Mouse (Mus musculus) WW6 (cell line): ENCODE measurements around the gene Bola1.
"Not testable (repeated sequence)": the region's sequence is repeated elsewhere in the genome, so short reads cannot be mapped to it uniquely, and the experiment has no call there.

Experiments
- DNase-seq: peaks from one replicate; pipeline ENCODE4 v3.0.0-alpha.2; 2013; ENCODE audit warnings: low read depth, low spot score

Gene Bola1

DNA sequence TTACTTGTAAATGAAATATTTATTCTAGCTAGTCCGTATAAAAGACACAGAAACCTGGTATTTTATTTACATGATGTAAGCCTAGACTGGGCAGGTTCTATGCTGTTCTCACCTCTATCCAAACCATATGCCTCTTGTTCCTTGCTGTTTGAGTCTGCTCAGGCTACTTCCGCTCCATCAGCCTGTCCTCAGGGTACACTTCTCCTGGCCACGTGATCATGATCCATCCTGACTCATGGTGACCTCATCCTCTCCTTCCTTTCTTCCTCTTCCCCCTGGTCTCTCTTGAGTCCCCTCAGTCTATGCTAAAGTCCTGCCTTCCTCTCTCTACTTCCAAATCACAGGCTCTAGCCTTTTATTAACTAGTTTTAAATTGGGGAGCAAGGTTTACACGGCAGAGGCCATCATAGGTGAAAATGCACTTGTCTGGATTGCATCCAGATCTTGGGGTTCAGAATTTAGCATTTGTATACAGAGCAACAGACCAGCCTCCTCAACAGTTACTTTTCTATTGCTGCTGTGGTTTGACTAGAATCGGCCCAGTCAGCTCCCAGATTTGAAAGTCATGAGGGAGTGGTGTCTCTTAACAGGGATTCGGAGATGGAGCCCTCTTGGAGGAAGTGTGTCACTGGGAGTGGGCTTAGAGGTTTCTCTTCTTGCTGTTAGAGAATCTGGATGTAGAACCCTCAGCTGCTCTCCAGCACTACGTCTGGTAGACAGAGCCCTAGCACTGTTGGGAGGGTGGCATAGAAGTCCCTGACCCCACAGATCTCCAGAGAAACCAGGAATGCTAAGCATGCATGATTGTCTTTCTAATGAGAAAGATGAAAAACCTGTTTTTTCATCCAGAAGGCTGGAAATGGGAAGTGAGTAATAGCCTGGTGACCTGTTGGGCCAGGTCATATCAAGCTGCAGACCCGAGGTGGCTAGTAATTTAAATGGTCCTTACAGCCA, 7.5 kb upstream of the Bola1 start:
- no peak for DNase-seq

DNA sequence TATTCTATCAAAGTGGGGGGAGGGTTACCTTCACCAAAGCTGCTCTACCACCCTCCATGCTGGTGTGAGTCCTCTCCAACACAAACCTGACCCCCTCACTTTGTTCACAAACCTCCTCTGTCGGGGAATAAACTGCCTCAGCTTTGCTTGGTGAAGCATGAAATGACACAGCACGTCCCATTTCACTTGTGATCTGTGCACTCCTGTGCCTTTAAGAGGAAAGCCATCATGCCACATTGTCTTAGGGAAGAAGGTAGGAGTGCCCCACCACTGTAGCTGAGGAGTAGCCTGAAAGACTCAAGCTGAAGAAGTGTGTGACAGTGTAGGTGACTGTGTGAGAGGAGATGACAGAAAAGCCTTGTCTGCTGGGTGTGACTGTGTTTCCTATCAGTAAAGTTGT, 5.9 kb upstream of the Bola1 start:
- no peak for DNase-seq

DNA sequence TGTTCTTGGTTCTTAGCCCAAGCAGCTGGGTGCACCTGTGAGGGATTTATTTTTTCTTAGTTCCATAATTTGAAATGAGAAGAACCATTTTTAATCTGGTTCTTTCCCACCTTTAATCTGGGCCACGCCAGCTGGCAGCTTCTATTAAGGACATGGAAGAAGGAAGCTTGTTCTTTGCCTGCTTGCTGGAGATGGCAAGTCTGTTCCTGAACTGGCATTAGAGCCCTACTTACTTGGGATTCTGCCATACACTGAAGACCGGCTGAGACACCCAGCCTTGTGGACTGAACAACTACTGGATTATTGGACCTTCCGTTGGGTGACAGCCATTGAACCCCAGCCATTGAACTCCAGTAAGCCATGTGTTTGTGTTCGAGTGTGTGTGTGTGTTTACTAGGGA, 3.3 kb upstream of the Bola1 start:
- DNase-seq: no peak

DNA sequence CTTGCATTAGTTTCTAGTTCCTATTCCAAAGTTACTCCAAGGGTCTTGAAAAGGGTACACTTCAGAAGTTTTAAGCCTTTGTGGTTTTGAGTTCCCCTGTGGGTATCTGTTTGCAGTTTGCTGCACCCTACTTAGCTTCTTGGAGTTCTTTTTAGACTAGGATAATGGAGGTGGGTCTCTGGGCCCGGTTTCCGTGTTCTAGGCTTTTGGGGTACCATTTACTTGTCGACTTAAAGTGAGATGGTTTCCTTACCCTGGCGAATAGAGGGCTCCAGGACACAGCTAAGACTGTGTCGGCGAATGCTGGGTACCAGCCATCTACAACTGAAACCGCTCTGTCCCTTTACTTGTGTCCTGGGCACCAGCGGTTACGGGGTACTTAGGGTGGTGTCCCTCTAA, 2.1 kb upstream of the Bola1 start:
- no peak for DNase-seq

DNA sequence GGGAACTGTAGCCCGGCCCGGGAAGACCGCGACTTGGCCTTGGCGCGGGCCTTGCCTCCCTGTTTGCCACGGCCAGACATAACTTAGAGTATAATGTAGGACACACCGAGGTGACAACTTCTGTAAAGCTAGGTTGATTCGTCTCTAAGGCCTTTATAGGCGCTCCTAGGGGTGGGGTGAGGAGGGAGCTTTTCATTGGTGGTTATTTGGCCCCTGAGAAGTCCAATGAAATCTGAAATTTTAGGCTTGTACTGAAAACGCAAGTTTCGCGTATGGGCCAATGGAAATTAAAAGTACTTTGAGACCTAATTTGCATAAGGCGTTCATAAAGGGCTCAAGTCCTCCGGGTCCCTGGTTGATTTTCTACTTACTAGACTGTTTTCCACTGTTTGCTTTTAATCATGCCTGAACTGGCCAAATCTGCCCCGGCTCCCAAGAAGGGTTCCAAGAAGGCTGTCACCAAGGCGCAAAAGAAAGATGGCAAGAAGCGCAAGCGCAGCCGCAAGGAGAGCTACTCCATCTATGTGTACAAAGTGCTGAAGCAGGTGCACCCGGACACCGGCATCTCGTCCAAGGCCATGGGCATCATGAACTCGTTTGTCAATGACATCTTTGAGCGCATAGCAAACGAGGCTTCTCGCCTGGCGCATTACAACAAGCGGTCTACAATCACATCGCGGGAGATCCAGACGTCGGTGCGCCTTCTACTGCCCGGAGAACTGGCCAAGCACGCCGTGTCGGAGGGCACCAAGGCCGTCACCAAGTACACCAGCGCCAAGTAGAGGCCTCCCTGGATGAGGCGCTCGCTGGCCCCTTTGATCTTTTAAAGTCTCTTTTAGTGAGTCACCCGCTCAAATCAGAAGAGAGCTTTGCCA, 1.5 kb upstream of the Bola1 start, which contains the start of the genes Hist2h2ac and Hist2h2be:
Gene Hist2h2ac, minus strand, starts transcription at position 116 of the 875 bp plus-strand sequence.
Gene Hist2h2be, plus strand, starts transcription at position 355 of the 875 bp plus-strand sequence.
- no peak for DNase-seq

DNA sequence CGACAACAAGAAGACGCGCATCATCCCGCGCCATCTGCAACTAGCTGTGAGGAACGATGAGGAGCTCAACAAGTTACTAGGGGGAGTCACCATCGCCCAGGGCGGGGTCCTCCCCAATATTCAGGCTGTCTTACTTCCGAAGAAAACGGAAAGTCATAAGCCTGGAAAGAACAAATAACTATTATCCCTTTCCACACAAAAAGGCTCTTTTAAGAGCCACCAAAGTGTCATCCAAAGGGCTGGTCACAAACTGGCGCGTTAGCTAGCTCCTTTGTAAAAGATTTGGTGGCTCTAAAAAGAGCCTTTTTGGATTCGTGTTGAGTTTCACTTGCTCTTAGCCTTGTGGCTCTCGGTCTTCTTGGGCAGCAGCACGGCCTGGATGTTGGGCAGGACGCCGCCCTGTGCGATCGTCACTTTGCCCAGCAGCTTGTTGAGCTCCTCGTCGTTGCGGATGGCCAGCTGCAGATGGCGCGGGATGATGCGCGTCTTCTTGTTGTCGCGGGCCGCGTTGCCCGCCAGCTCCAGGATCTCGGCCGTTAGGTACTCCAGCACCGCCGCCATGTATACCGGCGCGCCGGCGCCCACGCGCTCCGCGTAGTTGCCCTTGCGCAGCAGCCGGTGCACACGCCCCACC, 739 bp upstream of the Bola1 start:
- not testable (repeated sequence) for DNase-seq

DNA sequence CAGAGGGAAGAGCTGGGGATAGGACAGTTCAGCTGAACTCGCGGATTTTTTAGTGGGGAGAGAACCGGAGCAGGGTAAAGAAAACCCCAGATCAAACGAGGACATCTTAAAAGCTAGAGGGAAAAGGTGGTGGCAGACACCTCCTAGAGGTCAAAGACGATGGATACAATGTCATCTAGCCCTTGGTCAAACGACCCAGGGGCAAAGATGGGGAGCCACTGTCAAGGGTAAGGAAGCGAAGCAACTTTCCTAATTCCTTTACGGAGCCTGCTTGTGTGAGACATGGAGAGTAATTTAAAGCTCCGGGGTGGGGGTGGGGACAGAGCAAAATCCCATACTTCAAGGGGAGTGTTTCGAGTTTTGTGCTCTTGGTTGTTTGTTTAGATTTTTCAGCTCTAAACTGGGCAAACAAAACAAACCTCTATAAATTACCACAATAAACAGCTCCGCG, 293 bp downstream of the Bola1 start:
- no peak for DNase-seq

DNA sequence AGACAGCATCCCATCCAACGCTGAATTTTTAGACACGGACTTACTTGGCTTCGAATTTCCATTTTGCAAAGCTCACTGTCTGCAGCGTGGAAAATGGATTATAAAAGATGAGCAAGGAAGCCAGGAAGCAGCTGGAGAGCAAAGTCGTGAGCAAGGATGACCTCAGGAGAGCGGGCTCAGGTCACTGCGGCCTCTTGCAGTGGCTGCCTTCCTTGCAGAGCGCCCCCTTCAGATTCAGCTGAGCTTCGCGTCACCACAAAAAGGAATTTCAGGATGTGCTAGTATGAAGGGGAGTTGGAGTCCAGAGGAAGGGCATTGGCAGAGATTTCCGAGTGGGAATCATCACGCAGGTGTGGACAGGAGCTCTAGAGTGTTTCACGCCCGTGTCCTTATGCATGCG, 10.3 kb downstream of the Bola1 start:
- DNase-seq: no peak

DNA sequence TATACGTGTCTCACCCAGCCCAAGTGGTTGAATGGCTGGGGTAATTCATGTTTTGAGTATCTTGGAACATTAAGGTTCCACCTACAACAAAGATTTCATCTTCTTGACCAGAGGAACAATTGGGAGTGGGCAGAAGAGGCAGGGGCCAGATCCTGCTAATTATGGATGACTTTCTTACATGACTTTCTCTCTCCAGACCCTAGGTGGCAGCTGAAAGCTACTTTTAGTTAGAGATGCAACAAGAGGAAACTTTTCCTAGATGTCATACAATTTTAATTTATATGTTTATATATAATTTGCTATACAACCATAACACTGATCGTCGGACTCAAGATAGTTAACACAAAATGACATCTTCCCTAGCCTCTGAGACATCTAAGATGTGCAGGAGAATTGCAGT, 11.7 kb downstream of the Bola1 start:
- DNase-seq: no peak

DNA sequence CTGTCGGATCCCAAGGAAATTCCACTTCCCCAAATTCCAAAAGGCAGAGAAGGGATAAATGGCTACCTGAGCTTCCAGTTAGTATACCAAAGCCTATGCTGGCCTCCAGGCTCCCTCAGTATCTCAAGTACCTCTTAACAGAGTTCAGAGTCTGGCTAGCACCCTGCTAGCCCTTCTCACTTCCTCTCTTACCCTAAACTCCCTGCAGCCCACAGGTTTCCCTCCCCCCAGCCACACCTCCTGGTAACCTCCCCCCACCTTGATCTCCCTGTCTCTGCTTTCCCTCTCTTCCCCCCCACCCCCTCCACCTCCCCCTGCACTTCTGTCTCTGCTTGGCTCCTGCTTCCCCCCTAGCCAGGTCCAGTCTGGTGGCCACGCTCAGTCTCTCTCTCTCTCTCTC, 19.8 kb downstream of the Bola1 start:
- no peak for DNase-seq

DNA sequence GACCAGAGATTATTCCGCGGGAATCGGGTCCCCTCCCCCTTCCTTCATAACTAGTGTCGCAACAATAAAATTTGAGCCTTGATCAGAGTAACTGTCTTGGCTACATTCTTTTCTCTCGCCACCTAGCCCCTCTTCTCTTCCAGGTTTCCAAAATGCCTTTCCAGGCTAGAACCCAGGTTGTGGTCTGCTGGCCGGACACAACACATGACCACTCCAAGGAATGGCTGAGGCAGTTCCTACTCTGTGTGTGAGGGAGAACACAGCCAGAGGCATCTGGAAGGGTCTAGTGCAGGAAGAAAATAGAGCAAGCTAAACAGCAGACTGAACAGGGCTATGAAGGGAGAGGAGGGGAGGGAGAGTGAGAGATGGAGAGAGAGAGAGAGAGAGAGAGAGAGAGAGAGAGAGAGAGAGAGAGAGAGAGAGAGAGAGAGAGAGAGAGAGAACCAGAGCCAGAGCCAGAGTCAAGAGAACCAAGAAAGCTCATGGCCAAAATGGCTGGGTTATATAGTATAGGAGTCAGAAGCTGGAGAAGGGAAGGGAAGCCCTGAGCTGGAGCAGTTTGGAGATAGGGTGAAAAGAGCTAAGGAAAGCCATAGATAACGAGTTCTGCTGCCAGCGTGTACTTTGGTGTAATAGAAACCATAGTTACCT, 20.8 kb downstream of the Bola1 start:
- not testable (repeated sequence) for DNase-seq

DNA sequence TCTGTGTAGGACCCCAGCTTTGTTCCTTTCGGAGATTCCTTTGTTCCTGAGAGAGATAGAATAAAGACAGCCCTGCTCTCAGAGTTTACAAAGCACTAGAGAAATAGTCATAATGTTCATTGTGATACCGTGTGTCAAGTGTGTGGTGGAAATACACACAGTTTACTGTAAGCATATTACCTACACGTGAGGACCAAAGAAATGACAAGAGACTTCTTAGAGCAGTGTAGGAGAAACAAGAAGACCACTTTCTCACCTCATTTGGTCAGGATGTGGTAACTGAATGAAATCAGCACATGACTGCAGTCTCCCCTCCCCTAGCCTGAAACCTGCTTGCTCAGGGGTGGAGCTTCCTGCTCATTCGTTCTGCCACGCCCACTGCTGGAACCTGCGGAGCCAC, 21.3 kb downstream of the Bola1 start:
- DNase-seq: no peak

DNA sequence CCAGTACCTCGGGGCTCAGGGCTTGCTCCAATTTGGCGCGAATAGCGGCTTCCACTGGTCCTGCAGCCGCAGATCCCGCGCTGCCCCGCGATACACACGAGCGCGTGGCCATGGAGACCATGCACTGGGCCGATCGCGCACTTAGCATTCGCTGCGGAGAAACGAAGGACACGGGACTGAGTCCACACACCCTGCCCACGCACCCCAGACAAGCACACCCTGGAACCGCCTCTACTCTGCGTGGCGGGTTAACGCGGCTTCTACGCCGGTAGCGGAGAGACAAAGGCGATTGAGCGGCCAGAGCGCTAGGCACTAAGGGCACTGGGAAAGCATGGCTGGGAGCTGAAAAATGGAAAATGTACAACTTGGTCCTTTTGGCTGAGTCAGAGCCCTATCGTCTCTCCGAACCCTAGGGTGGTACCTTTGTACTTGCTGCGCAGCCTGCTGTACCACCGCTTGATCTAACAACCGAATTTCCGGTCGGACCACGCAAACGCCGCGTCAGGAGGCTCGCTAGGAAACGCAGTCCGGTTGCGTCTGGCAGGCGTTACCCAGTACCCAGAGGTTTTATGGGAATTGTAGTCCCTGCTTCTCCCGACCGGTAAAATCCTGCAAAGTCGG, 22.3 kb downstream of the Bola1 start:
- no peak for DNase-seq

DNA sequence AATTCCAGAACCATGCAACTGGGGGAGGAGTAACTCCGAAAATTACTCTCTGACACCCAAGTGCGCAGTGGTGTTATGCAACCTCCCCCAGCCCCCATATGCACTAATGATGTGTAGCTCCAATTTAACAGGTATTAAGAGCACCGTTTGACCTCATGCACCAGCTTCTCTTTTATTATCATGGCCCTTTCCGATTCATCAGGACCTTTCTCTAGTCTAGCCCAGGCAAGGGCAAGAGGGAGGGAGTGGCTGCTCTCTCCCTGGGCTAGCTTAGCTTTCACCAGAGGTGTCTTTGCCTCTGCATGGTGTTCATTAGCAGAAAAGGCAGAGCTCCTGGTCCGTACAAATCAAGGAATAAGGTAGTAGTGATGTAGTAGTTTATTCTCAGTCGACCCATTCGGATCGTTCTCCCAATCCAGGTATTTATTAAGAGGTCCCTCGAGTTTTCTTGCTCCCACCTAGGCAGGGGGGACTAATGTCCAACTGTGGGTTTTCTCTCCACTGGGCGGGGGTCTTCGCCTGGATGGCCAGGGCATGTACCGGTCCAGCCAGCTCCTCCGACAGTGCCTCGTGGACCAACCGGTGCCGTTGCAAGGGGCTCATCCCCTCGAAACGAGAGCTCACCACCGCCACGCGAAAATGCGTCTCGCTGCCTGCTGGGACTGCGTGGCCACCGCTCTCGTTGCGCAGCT, 22.9 kb downstream of the Bola1 start:
- DNase-seq: no peak

DNA sequence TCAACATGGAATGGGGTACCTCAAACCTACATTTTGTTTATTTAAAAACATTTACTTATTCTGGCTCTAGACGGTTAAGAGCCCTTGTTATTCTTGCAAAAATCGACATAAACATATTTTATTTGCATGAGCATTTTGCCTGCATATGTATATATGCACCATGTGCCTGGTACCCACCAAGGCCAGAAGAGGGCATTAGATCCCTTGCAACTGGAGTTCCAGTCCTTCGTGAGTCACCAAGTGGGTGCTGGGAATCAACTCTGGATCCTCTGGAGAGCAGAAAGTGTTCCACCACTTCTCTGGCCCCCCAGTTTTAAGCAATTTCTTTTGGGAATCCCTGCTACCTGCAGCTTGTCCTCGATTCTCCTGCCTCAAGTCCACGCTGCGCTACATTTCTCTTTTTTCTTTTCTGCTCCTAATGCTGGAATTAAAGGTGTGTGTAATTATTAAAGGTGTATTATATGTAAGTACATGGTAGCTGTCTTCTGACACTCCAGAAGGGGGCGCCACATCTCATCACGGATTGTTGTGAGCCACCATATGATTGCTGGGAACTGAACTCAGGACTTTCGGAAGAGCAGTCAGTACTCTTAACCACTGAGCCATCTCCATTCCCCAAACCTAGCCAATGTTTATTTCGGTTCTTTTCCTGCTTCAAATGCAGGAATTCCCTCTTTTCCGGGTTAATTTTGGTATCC, 23.7 kb downstream of the Bola1 start:
- DNase-seq: no peak

DNA sequence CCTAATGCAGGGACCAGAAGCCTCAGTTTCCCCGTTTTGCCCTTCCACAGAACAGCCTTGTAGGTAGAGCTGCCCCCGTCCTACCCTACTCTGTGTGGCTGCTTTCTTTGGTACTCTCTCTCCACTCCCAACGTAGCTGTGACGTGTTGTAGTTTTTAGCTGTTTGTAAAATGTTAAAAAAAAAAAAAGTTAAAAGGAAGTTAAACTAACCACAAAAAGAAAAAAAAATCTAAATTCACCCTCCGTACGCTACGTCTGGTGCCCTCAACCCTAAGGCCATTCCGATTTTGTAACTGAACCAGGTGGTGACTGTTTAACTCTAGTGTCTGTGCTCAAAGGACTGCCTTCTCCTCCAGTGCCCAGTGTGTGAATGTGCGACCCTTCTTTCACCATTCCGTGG, 24.5 kb downstream of the Bola1 start:
- DNase-seq: no peak

DNA sequence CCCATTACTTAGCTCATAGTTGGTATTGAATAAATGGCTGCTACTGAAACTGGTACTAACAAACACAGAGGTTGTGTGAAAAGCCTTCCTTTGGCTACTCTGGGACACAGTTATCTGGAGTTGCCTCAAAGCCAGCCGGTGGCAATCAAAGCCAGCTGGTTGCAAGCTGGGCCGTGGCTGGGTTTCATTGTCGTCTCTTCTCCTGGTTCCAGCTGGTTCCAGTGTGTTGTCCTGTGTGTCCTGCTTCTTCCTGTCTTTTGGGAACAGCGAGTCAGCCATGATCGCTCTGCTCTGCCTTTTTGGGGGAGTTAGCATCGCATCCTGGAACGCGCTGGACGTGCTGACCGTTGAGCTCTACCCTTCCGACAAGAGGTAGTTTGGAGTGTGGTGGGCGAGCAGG, 26.5 kb downstream of the Bola1 start:
- DNase-seq: no peak

DNA sequence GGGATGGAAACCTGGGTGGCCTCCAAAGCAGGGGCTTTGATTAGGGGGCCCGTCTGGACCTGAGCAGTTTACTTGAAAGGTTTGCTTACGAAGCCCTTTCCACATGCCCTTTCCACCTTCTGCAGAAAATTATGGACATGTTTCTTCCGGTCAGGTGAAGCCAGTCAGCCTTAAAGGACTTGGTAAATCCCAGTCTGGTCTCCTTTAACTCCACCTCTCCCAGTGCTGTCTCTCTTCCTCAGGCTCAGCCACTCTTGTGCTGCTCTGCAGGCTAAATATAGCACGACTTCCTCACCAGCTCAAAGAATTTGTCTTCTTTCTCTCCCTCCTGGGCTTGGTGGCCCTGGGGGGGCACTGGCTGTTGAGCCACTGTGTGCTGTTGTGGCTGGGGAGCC, 37.1 kb downstream of the Bola1 start:
- no peak for DNase-seq

DNA sequence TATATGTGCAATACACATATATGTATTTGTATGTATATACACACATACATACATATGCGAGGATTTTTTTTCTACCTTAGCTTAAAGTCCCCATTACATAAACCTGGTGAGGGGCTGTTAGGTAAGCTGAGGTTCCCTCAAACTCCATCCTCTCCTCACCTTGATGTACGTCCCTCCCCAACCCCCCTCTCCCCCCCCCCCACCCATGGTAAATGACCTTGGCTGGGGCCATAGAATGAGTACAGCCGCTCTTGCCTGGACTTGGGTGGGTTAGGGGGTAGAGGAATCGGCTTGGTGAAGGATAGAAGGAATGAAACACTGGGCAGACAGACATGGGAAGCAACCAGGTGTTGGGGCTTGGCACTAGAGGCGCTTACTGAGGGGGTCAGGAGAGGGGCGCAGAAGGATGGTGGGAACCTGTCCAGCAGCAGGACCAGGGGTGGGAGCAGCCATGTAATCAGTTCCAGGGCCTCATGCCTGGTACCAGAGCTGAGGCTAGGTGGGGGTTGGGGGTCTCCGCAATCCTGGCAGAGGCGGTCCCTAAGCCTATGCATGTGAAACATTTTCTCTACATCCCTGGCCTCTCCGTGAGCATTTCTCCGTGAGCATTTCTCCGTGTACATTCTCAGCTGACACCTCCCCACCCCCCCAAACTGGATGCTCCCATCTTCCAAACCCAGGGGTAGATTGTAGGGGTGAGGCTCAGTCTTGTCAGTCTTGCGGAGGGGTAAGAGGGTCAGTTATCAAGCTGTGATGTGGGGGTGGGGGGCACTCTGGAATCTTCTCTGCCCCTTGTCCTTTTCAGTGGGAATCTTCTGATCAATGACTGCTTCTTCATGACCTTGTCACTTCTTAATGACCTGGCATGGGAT, 37.8 kb downstream of the Bola1 start:
- no peak for DNase-seq
